Mouse (Mus musculus) layer of hippocampus, adult 6 months (tissue): ENCODE results near the gene Olfr794. TPM values are rescaled to one million over a fixed set of nuclear protein-coding genes. Genes with fewer than 3 reads are reported as not detected.

ENCODE experiments used
- long read RNA-seq, 2 experiments: library from polyadenylated mRNA; unstranded; transcript quantifications; one replicate each; pipeline ENCODE4 v2.0.0; 2019 to 2020
- microRNA-seq: library from miRNA; unstranded; fragments of <30 nt; microRNA quantifications from one replicate; pipeline ENCODE4 v1.2.0, GENCODE M21; 2020
- polyA plus RNA-seq: library from polyadenylated mRNA; unstranded; fragments of <200 nt; fragmentation: Nextera tagmentation; gene quantifications from 2 replicates; pipeline ENCODE4 v1.2.3, GENCODE M21; 2021

Olfr794 gene
- polyA plus RNA-seq, result not detected in 2 replicates
- long read RNA-seq, experiment 1, result 0 reads
- long read RNA-seq, experiment 2, result 0 reads

DNA sequence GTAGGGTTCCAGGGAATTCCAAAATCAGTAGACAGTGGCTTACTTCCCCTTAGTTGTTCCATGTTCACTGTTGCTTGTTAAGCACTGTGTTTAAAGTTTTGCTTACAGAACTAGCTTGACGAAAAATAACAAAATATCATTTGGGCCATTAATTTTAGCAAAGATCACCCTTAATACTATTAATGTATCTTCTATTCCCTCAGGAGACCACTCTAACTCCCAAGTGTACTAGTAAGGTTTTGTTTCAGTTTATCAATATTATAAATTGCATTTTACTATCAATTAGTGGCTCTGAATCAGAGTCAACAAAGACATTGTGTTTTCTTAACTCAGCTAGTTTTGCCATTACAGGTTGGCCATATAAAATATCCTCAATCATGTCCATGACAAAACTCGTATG, at the start of gene Olfr794:
Gene Olfr794, plus strand, starts transcription at position 301 of the 400 bp plus-strand sequence.

DNA sequence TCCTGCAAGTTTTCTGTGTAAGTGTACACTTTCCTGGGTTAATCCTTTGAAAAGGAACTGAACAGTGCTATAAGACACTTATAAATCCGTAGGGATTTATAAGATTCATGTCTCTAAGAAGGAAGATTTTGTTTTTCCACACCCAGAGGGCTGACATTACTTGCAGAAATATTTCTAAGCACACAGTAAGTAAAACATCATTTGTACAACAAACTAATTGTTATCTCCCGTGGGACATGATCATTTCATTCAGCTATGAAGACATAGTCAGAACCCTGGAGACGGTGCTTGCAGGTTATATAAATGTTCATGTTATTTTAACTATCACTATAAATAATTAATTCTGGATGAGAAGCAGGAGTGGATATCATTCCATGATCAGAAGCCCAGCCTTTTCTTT, 46.0 kb upstream of the Olfr794 start, which contains the start of gene Olfr791:
Gene Olfr791, plus strand, starts transcription at position 301 of the 400 bp plus-strand sequence.

DNA sequence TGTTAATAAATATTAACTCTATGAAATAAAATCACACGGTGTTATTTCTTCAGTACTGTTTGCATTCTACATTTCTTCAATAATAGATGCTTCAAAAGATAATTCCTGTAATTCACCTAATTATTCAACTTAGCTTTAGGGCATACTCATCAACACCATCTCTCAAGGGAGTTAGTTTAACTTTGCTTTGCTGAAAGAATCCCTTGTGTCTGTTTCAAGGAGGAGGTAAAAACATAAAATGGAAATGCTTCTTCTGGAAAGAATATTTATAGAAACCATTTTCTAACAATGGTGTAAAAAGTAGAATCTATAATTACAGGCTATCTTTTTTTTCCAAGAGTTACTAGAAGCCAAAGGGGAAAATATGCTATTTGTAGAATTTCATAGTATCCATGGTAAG, 28.6 kb upstream of the Olfr794 start, which contains the start of gene Olfr792:
Gene Olfr792, plus strand, starts transcription at position 301 of the 400 bp plus-strand sequence.

DNA sequence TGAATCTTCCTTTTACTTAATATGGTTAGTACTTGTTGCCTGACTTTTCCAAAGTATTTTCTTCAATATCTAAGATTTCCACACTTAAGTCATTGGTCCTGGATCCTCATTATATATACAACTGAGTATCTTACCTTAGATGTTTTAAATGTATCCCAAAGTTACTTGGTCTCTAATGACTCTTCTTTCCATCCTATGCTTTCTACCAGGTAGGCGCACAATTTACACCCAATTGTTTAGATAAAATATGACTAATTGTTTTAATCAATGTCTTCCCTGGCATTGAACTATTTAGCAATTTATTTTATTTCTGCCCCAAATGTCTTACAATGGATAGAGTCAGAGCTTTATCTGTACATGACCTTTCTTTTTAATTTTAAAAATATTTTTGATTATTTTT, 45.0 kb downstream of the Olfr794 start, which contains the start of gene Olfr796:
Gene Olfr796, minus strand, starts transcription at position 101 of the 400 bp plus-strand sequence.

Small RNAs within 50 kb of the gene (microRNA-seq; reads per million reads assigned to microRNA genes)
- not detected for gene Gm23252

Other genes starting within 250 kb of the Olfr794 start
- not detected in 2 replicates for gene Olfr780, start 249.5 kb upstream of the Olfr794 start, polyA plus RNA-seq
- not detected in 2 replicates for gene Olfr781, start 238.8 kb upstream of the Olfr794 start, polyA plus RNA-seq
- gene Olfr782, start 218.8 kb upstream of the Olfr794 start, polyA plus RNA-seq, result not detected in 2 replicates
- not detected in 2 replicates for gene Olfr784, start 183.6 kb upstream of the Olfr794 start, polyA plus RNA-seq
- not detected in 2 replicates for gene Olfr785, start 162.2 kb upstream of the Olfr794 start, polyA plus RNA-seq
- not detected in 2 replicates for gene Olfr786, start 140.3 kb upstream of the Olfr794 start, polyA plus RNA-seq
- not detected in 2 replicates for gene Olfr787, start 105.8 kb upstream of the Olfr794 start, polyA plus RNA-seq
- gene Olfr788, start 96.7 kb upstream of the Olfr794 start, polyA plus RNA-seq, result not detected in 2 replicates
- gene Olfr789, start 82.9 kb upstream of the Olfr794 start, polyA plus RNA-seq, result not detected in 2 replicates
- not detected in 2 replicates for gene Olfr790, start 69.2 kb upstream of the Olfr794 start, polyA plus RNA-seq
- gene Olfr791, start 45.9 kb upstream of the Olfr794 start, polyA plus RNA-seq, result not detected in 2 replicates
- not detected in 2 replicates for gene Olfr792, start 28.5 kb upstream of the Olfr794 start, polyA plus RNA-seq
- gene Olfr796, start 44.9 kb downstream of the Olfr794 start, polyA plus RNA-seq, result not detected in 2 replicates
- gene Olfr798, start 60.3 kb downstream of the Olfr794 start, polyA plus RNA-seq, result not detected in 2 replicates
- gene Olfr799, start 69.8 kb downstream of the Olfr794 start, polyA plus RNA-seq, result not detected in 2 replicates
- gene Olfr800, start 90.0 kb downstream of the Olfr794 start, polyA plus RNA-seq, result not detected in 2 replicates
- gene Olfr801, start 106.2 kb downstream of the Olfr794 start, polyA plus RNA-seq, result not detected in 2 replicates
- gene Olfr802, start 120.5 kb downstream of the Olfr794 start, polyA plus RNA-seq, result 0.03 TPM in 1 of 2 replicates, not detected in the other
- not detected in 2 replicates for gene Olfr803, start 126.6 kb downstream of the Olfr794 start, polyA plus RNA-seq
- not detected in 2 replicates for gene Olfr804, start 135.6 kb downstream of the Olfr794 start, polyA plus RNA-seq
- not detected in 2 replicates for gene Olfr805, start 161.7 kb downstream of the Olfr794 start, polyA plus RNA-seq
- not detected in 2 replicates for gene Olfr806, start 174.3 kb downstream of the Olfr794 start, polyA plus RNA-seq
- not detected in 2 replicates for gene Olfr807, start 190.1 kb downstream of the Olfr794 start, polyA plus RNA-seq
- not detected in 2 replicates for gene Olfr808, start 197.8 kb downstream of the Olfr794 start, polyA plus RNA-seq
- not detected in 2 replicates for gene Olfr809, start 207.0 kb downstream of the Olfr794 start, polyA plus RNA-seq
- not detected in 2 replicates for gene Olfr810, start 227.3 kb downstream of the Olfr794 start, polyA plus RNA-seq
- gene Olfr811, start 236.7 kb downstream of the Olfr794 start, polyA plus RNA-seq, result not detected in 2 replicates